Mouse (Mus musculus) bone marrow, adult 2 months (tissue): Measurements from ENCODE around the gene Ppm1e.

Source experiments
- CTCF ChIP-seq: fragments of 200-500 bp; IDR thresholded peaks from 2 replicates; pipeline ENCODE4 v1.5.1; 2011; ENCODE audit warnings: low read length, control low read depth; ENCODE audit not compliant: control insufficient read depth, insufficient read depth
- POLR2A ChIP-seq: fragments of 200-500 bp; IDR thresholded peaks from 2 replicates; pipeline ENCODE4 v1.6.1; 2011; ENCODE audit warnings: low read depth, mild to moderate bottlenecking, control low read depth, low read length, borderline replicate concordance; ENCODE audit not compliant: control insufficient read depth

DNA sequence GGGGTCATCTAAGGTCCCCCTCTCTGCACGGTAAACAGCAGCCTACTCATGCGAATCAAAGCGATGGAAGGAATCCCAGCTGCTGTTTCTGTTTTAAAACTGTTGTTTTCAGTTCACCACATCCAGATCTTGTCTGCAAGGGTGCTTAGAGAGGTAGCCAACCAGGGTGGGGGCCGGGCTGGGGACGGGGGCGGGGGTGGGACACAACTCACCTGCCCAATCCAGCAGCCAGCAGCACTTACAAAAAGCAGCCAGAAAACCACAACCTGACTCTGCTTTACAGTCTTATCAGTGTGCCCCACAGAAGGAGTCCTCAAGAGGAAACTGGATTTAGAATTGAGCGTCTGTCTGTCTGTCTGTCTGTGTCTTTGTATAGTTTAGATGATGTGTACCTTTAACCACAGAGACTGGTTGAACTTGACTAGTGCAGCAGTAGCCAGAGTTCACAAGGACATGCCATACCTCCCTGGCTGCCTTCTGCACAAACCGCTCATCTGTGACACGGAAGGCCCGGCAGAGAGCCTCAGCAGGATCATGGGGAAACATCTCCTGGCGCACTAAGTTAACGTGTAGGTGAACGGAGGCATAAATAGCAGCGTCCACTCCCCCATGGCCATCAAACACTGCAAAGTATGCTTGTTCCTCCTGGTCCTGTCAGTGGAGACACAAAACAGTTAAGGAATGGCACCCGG is 118.5 kb downstream of the Ppm1e start:
- TF ChIP-seq CTCF (no peak), POLR2A (no peak)
